In genomic region chr4:123283675-123284064, GRCm38 (mm10) we compare ENCODE assay signal across 9 mouse cellular contexts. TPM values are rescaled to one million over a fixed set of nuclear protein-coding genes. Genes with fewer than 3 reads are reported as not detected.
A peak's percentile ranks its signal among the peaks of the same experiment; 100 is the strongest.
DNase-seq lines count a peak whose midpoint lies in the region; ATAC-seq and TF ChIP-seq lines count a peak whose summit lies in the region.
"Not testable (repeated sequence)": the region's sequence is repeated elsewhere in the genome, so short reads cannot be mapped to it uniquely, and the experiment has no call there.
"Had no signal": no experiment of that assay in that cellular context is flagged by ENCODE, and none has a peak within 500 bp of the region (broad histone marks: within the 10 kb centered on the region; RNA-seq: fewer than 3 reads in every experiment).

No protein-coding gene starts in this region.

- under 1% methylated on average over 13 of the region's 15 CpGs for WGBS in embryonic facial prominence, embryonic 12.5 days
- under 1% methylated on average over 15 of the region's 15 CpGs for WGBS in heart, adult 2 months
- under 1% methylated on average over 12 of the region's 15 CpGs for WGBS in intestine, embryonic 14.5 days
- WGBS in liver, adult 2 months, result 1% methylated on average over 15 of the region's 15 CpGs
- under 1% methylated on average over 15 of the region's 15 CpGs for WGBS in midbrain, embryonic 12.5 days
- 3% methylated on average over 15 of the region's 15 CpGs for WGBS in spleen, adult 2 months

- H3K79me2 ChIP-seq in heart, adult 2 months (replicated peaks; ENCODE audit: control insufficient read depth, insufficient read depth, low read length); liver, adult 2 months (ENCODE audit: control insufficient read depth, insufficient read depth, low read length): not testable (repeated sequence)

- not testable (repeated sequence) for H3K9me3 ChIP-seq in embryonic facial prominence, embryonic 12.5 days; intestine, embryonic 14.5 days (ENCODE audit: control insufficient read depth, low read length); midbrain, embryonic 12.5 days

- H3K9ac ChIP-seq in embryonic facial prominence, embryonic 12.5 days, result peak overlapping the region; percentile 54
- H3K9ac ChIP-seq in heart, adult 2 months (ENCODE audit: low read depth, low read length), result peak overlapping the region; percentile 75
- peak overlapping the region; percentile 62 for H3K9ac ChIP-seq in intestine, embryonic 14.5 days (ENCODE audit: low read length)
- H3K9ac ChIP-seq in liver, adult 2 months (ENCODE audit: low read depth, low read length), result peak overlapping the region; percentile 26
- H3K9ac ChIP-seq in midbrain, embryonic 12.5 days (replicated peaks), result peak overlapping the region; percentile 67

- peak; percentile 36 for DNase-seq in 416B (ENCODE audit: low read depth)
- DNase-seq in adrenal gland, adult (ENCODE audit: inconsistent age in 2 of 2, low spot score in 1 of 2), result peak; percentile 66 to 85
- peak; percentile 46 to 51 for DNase-seq in heart, adult 2 months
- not testable (repeated sequence) for DNase-seq in intestine, embryonic 14.5 days (ENCODE audit: low spot score); spleen, adult 2 months (ENCODE audit: low read depth in 1 of 2, low spot score in 2 of 2)
- peak; percentile 41 for DNase-seq in liver, adult 2 months (ENCODE audit: extremely low read depth, low read depth, low spot score)

- ATAC-seq in embryonic facial prominence, embryonic 12.5 days (ENCODE audit: insufficient number of reproducible peaks, insufficient read depth, low FRiP score, low TSS enrichment), result 0 out of 2 replicates have a peak, but pooled peaks have one; percentile 53
- ATAC-seq in intestine, embryonic 14.5 days (replicated peaks; ENCODE audit: low FRiP score, low TSS enrichment, low read depth); midbrain, embryonic 12.5 days (ENCODE audit: low FRiP score, low read depth): not testable (repeated sequence)

- intact Hi-C loops in heart, adult 2 months (cut with DNase I), result not testable (repeated sequence)

- H3K4me3 ChIP-seq in embryonic facial prominence, embryonic 12.5 days, result peak overlapping the region; percentile 48
- peak overlapping the region; percentile 57 for H3K4me3 ChIP-seq in heart, adult 2 months
- H3K4me3 ChIP-seq in intestine, embryonic 14.5 days (ENCODE audit: low read depth, low read length), result peak overlapping the region; percentile 62
- peak overlapping the region; percentile 73 for H3K4me3 ChIP-seq in liver, adult 2 months (ENCODE audit: insufficient read depth, low read depth, low read length)
- H3K4me3 ChIP-seq in midbrain, embryonic 12.5 days, result peak overlapping the region; percentile 58
- H3K4me3 ChIP-seq in spleen, adult 2 months (ENCODE audit: extremely low read depth, insufficient read depth, insufficient read length), result peak overlapping the region; percentile 37

- H3K27me3 ChIP-seq in embryonic facial prominence, embryonic 12.5 days; heart, adult 2 months (ENCODE audit: control insufficient read depth, insufficient read depth, low read length); intestine, embryonic 14.5 days (replicated peaks; ENCODE audit: control insufficient read depth, insufficient read depth, low read length); liver, adult 2 months (ENCODE audit: control insufficient read depth, insufficient read depth, low read length); midbrain, embryonic 12.5 days; spleen, adult 2 months (ENCODE audit: control insufficient read depth, insufficient read depth, low read length): not testable (repeated sequence)

- H3K27ac ChIP-seq in embryonic facial prominence, embryonic 12.5 days; intestine, embryonic 14.5 days (ENCODE audit: low read depth); liver, adult 2 months (replicated peaks; ENCODE audit: insufficient read depth, low read depth, low read length); midbrain, embryonic 12.5 days (replicated peaks); spleen, adult 2 months (ENCODE audit: insufficient read depth, low read length): not testable (repeated sequence)
- peak overlapping the region; percentile 66 for H3K27ac ChIP-seq in heart, adult 2 months

- H3K4me2 ChIP-seq in embryonic facial prominence, embryonic 12.5 days (replicated peaks), result peak overlapping the region; percentile 93
- peak overlapping the region; percentile 70 for H3K4me2 ChIP-seq in intestine, embryonic 14.5 days (ENCODE audit: low read length)
- peak overlapping the region; percentile 87 for H3K4me2 ChIP-seq in midbrain, embryonic 12.5 days (replicated peaks)

- peaks cover 22% of the 10 kb centered on the region for H3K4me1 ChIP-seq in embryonic facial prominence, embryonic 12.5 days
- H3K4me1 ChIP-seq in heart, adult 2 months (ENCODE audit: control insufficient read depth, insufficient read depth, low read length); spleen, adult 2 months (ENCODE audit: control insufficient read depth, insufficient read depth, insufficient read length): not testable (repeated sequence)
- H3K4me1 ChIP-seq in intestine, embryonic 14.5 days (replicated peaks; ENCODE audit: control insufficient read depth, insufficient read depth, low read length), result peaks cover 21% of the 10 kb centered on the region
- H3K4me1 ChIP-seq in liver, adult 2 months (ENCODE audit: control insufficient read depth, insufficient read depth, low read length), result peaks cover 14% of the 10 kb centered on the region
- peaks cover 25% of the 10 kb centered on the region for H3K4me1 ChIP-seq in midbrain, embryonic 12.5 days

- not testable (repeated sequence) for TF ChIP-seq POLR2A in heart, adult 2 months (IDR thresholded peaks at IDR 0.05; ENCODE audit: insufficient read depth, low read depth, low read length); liver, adult 2 months (IDR thresholded peaks at IDR 0.05; ENCODE audit: extremely low read depth, insufficient read depth, low read length); spleen, adult 2 months (IDR thresholded peaks at IDR 0.05; ENCODE audit: low read depth, low read length)

- TF ChIP-seq CTCF in heart, adult 2 months (IDR thresholded peaks at IDR 0.05); liver, adult 2 months (IDR thresholded peaks at IDR 0.05; ENCODE audit: low read depth, low read length); spleen, adult 2 months (IDR thresholded peaks at IDR 0.05; ENCODE audit: extremely low read depth, insufficient read depth, insufficient read length, insufficient replicate concordance): not testable (repeated sequence)

- peaks cover 23% of the 10 kb centered on the region for H3K36me3 ChIP-seq in embryonic facial prominence, embryonic 12.5 days
- H3K36me3 ChIP-seq in heart, adult 2 months (ENCODE audit: control insufficient read depth, insufficient read depth, low read length); spleen, adult 2 months (ENCODE audit: control insufficient read depth, insufficient read depth, low read length): not testable (repeated sequence)
- H3K36me3 ChIP-seq in intestine, embryonic 14.5 days (ENCODE audit: control insufficient read depth, insufficient read depth, low read length), result peaks cover 36% of the 10 kb centered on the region
- H3K36me3 ChIP-seq in liver, adult 2 months (ENCODE audit: control insufficient read depth, insufficient read depth, low read length), result peaks cover 17% of the 10 kb centered on the region; the same call in 1 of the 2 replicates
- peaks cover 34% of the 10 kb centered on the region for H3K36me3 ChIP-seq in midbrain, embryonic 12.5 days

- TF ChIP-seq EP300 in heart, adult 2 months (IDR thresholded peaks at IDR 0.05; ENCODE audit: insufficient read depth, low read depth, low read length), result not testable (repeated sequence)

RNA-seq across cellular contexts. Expression of gene Pabpc4, which starts 21.5 kb away (rescaled TPM):
- polyA plus RNA-seq in embryonic facial prominence, embryonic 12.5 days (2016; fragmentation: Nextera tagmentation; extraction: Ambion mirVana), result 39.8 and 44.1 TPM in 2 replicates
- total RNA-seq in heart, adult 2 months (2021), result 100 to 1,000 TPM; 336 to 376 TPM
- 207 and 299 TPM in 2 replicates for polyA plus RNA-seq in heart, adult 2 months (2012; rRNA removed)
- 72.1 and 72.2 TPM in 2 replicates for polyA plus RNA-seq in intestine, embryonic 14.5 days (2014; fragmentation: Nextera tagmentation; extraction: Ambion mirVana)
- total RNA-seq in liver, adult 2 months (2014; rRNA removed), result 25.3 and 41.9 TPM in 2 replicates
- 40.8 and 54.4 TPM in 2 replicates for polyA plus RNA-seq in liver, adult 2 months (2012; rRNA removed)
- polyA plus RNA-seq in midbrain, embryonic 12.5 days (2016; fragmentation: Nextera tagmentation; extraction: Ambion mirVana), result 30.7 and 35.0 TPM in 2 replicates
- 137 and 201 TPM in 2 replicates for polyA plus RNA-seq in spleen, adult 2 months (2012; rRNA removed)

RNA-seq across cellular contexts. Expression of gene Oxct2a, which starts 39.8 kb away (rescaled TPM):
- polyA plus RNA-seq in embryonic facial prominence, embryonic 12.5 days (2016; fragmentation: Nextera tagmentation; extraction: Ambion mirVana), result not detected in 2 replicates
- not detected for total RNA-seq in heart, adult 2 months (2021)
- 0.06 TPM in 1 of 2 replicates, not detected in the other for polyA plus RNA-seq in heart, adult 2 months (2012; rRNA removed)
- not detected in 2 replicates for polyA plus RNA-seq in intestine, embryonic 14.5 days (2014; fragmentation: Nextera tagmentation; extraction: Ambion mirVana)
- not detected in 2 replicates for total RNA-seq in liver, adult 2 months (2014; rRNA removed)
- polyA plus RNA-seq in liver, adult 2 months (2012; rRNA removed), result not detected in 2 replicates
- polyA plus RNA-seq in midbrain, embryonic 12.5 days (2016; fragmentation: Nextera tagmentation; extraction: Ambion mirVana), result not detected in 2 replicates
- 0.04 and 0.28 TPM in 2 replicates for polyA plus RNA-seq in spleen, adult 2 months (2012; rRNA removed)
- total RNA-seq: layer of hippocampus, postnatal 10 days had no signal

RNA-seq across cellular contexts. Expression of gene Heyl, which starts 50.3 kb away (rescaled TPM):
- 7.2 and 7.9 TPM in 2 replicates for polyA plus RNA-seq in embryonic facial prominence, embryonic 12.5 days (2016; fragmentation: Nextera tagmentation; extraction: Ambion mirVana)
- total RNA-seq in heart, adult 2 months (2021), result 10 to 100 TPM; 15.8 to 16.5 TPM
- polyA plus RNA-seq in heart, adult 2 months (2012; rRNA removed), result 16.8 and 21.3 TPM in 2 replicates
- polyA plus RNA-seq in intestine, embryonic 14.5 days (2014; fragmentation: Nextera tagmentation; extraction: Ambion mirVana), result 16.0 and 16.8 TPM in 2 replicates
- 0.28 and 0.60 TPM in 2 replicates for total RNA-seq in liver, adult 2 months (2014; rRNA removed)
- 1.0 and 1.4 TPM in 2 replicates for polyA plus RNA-seq in liver, adult 2 months (2012; rRNA removed)
- polyA plus RNA-seq in midbrain, embryonic 12.5 days (2016; fragmentation: Nextera tagmentation; extraction: Ambion mirVana), result 7.4 and 8.0 TPM in 2 replicates
- 2.1 and 2.9 TPM in 2 replicates for polyA plus RNA-seq in spleen, adult 2 months (2012; rRNA removed)

RNA-seq across cellular contexts. Expression of gene Bmp8a, which starts 59.4 kb away (rescaled TPM):
- 0.10 and 0.19 TPM in 2 replicates for polyA plus RNA-seq in embryonic facial prominence, embryonic 12.5 days (2016; fragmentation: Nextera tagmentation; extraction: Ambion mirVana)
- not detected for total RNA-seq in heart, adult 2 months (2021)
- not detected in 2 replicates for polyA plus RNA-seq in heart, adult 2 months (2012; rRNA removed)
- polyA plus RNA-seq in intestine, embryonic 14.5 days (2014; fragmentation: Nextera tagmentation; extraction: Ambion mirVana), result 0.12 and 0.19 TPM in 2 replicates
- total RNA-seq in liver, adult 2 months (2014; rRNA removed), result not detected in 2 replicates
- not detected in 2 replicates for polyA plus RNA-seq in liver, adult 2 months (2012; rRNA removed)
- polyA plus RNA-seq in midbrain, embryonic 12.5 days (2016; fragmentation: Nextera tagmentation; extraction: Ambion mirVana), result 0.12 and 0.19 TPM in 2 replicates
- 0.41 and 0.95 TPM in 2 replicates for polyA plus RNA-seq in spleen, adult 2 months (2012; rRNA removed)
- total RNA-seq: layer of hippocampus, postnatal 10 days had no signal
